Mouse (Mus musculus) gastrocnemius, postnatal 10 days (tissue): Measurements from ENCODE around the gene BC049715. TPM values are rescaled to one million over a fixed set of nuclear protein-coding genes. Genes with fewer than 3 reads are reported as not detected.
"Not testable (repeated sequence)": the region's sequence is repeated elsewhere in the genome, so short reads cannot be mapped to it uniquely, and the experiment has no call there.

Experiments
- DNase-seq: peaks from one replicate; pipeline ENCODE4 v3.0.0; 2021; ENCODE audit warnings: mixed read lengths
- long read RNA-seq, 2 experiments: library from polyadenylated mRNA; stranded (forward); transcript quantifications; one replicate each; pipeline ENCODE4 v2.0.0; 2021
- total RNA-seq, 2 experiments: library from RNA; stranded (reverse); gene quantifications; 2 replicates each; pipeline ENCODE4 v1.2.3; 2021

BC049715 gene
- under 1 TPM; 0.38 to 0.65 TPM for total RNA-seq
- long read RNA-seq, experiment 1 = 0 reads
- long read RNA-seq, experiment 2 = 0 reads

DNA sequence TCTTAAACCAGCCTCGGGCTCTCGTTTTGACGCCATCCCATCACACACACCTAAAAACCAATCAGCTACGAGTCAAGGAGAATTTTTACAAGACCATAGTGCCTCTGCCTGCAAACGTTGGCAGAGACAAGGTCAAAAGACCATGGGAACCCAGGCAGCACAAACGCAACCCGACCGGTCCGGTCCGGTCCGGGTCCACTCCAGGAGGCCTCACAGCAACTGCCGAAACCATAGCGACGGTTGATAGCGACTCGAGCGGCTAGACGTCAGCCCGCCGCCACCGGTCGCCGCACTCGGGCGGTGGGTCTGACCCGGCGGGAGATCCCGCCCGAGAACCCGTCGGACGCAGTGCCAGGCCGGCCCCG is at the start of gene BC049715:
TSS of gene BC049715 (plus strand) at position 111 of the 365 bp plus-strand sequence.
- no peak for DNase-seq

GRCm38 (mm10) chr6:136781377-136781986 is 45.9 kb upstream of the BC049715 start, which contains the start of gene Gucy2c:
Gucy2c (minus strand) TSS chr6:136781765.
- DNase-seq = no peak

GRCm38 (mm10) chr6:136782146-136782545 is 45.3 kb upstream of the BC049715 start:
- DNase-seq = no peak

- DNase-seq = no peak
Observed at GRCm38 (mm10) chr6:136782761-136783160, 44.7 kb upstream of the BC049715 start.

- DNase-seq = peak; percentile 54
Observed at GRCm38 (mm10) chr6:136789391-136789971, 37.9 kb upstream of the BC049715 start.

DNA sequence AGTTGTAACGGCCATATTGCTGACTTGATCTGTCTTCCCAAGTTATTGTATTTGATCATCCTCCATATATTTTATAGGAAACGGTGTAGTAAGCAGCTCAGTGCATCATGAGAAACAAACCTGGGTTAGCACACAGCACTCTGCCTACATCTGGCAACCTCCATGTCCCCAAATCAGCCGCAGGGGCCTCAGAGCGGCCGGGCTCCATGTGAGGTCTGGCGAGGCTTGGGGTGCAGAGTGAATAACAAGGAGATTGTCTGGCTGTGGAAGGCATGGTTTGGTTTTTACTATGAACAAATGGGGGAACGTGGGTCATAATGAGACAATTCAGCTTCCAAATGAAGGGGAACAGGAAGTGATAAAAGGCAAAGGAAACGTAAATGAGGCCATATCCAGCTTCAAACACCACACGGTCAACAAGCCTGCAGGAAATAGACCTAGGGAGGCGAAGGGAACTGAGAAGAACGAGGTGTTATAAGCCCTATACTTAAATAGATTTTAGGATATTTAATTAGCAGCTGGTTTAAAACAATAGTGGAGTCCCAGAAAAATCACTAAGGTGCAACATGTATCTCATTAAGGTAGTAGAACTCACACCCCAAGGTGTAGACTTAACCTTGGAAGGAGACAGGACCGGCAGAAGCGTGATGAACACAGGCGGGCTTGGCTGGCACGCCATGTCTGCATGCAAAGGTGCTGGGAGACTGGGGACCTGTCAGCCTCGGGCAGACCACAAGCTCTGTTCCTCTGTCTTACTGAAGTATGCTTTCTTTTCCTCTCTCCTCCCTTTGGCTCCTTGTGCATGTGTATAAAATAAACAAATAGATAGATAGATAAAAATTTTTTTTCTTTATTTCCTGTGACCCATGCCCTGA is 34.3 kb upstream of the BC049715 start:
- DNase-seq = no peak

- DNase-seq = no peak
Observed at GRCm38 (mm10) chr6:136793831-136794525, 33.4 kb upstream of the BC049715 start.

GRCm38 (mm10) chr6:136795110-136795509 is 32.3 kb upstream of the BC049715 start:
- DNase-seq = no peak

DNA sequence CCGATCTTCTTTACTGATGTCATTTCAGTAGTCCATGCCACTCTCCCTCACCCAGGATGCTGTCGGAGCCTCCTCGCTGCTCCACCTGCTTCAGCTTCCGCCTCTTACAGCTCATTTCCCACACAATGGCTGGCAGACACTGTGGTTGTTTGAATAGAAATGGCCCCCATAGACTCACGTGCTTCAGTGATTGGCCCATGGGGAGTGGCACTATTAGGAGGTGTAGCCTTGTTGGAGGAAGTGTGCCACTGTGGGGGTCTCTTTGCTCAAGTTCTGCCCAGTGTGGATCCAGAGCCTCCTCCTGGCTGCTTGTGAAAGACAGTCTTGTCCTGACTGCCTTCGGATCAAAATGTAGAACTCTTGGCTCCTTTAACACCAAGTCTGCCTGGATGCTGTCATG is 31.6 kb upstream of the BC049715 start:
- no peak for DNase-seq

GRCm38 (mm10) chr6:136797874-136798693 is 29.3 kb upstream of the BC049715 start:
- DNase-seq = not testable (repeated sequence)

DNA sequence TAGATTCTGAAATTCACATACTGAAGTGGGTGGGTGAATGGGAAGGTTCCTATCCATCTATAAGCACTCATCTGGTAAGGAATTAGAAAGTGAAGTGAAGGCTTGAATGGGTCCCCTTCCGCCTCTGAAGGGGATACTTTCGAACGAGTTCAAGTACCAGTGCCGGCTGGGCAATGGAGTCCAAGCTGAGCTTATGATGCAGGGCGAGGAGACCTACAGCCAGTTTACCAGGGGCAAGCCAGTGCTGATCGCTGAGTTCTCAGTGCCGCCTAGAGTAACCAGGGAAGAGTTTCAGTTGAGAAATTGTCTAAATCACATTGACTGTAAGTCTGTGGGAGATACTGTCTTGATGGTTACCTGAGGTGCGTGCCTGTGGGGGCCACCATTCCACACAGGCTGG is 26.7 kb upstream of the BC049715 start:
- no peak for DNase-seq

DNA sequence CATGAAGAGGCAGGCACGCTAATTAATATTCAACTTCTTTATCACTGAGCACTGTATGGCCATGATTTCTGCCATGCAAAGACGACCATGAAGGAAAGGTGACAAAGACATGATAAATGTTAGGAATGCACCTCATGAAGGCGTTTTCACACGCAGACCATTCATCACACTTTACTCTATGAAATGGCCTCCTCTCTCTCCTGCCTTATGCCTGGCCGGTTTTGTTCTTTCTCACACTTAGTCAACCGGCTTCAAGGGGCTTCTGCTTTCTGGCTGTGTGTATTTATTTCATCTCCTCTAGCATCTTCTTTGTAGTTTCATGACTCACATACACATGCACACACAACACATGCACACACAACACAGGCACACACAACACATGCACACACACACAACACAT is 26.2 kb upstream of the BC049715 start:
- DNase-seq = no peak

DNA sequence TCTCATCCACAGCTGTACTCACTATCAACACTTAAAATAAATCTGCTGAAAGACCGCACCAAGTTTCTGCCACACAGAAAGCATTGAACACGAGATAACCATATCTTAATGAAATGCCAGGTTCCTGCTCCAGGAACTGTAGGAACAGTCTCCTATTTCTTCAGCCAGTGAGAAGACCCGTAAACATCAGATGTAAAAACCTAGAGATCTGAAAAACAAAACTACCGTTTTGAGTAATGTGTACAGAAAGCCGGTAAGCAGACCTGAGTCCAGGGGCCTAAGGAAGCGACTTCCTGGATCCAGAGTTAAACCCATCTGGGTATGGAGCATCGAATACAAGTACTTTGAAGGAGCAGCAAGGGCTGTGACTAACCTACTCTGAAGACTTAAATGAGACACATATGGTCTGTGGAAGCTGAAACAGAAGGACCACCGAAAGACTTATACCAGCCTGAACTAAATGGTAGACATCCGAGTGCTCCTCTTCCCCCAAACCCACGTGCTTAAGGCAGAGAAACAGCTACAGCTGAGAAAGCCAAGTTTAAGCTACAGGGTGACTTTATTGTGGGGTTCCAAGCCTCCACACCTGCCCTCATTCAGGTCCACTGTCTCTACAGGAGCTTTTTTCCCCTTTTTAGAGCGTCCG is 24.2 kb upstream of the BC049715 start:
- no peak for DNase-seq

- peak; percentile 94 for DNase-seq
Observed at GRCm38 (mm10) chr6:136803739-136804633, 23.4 kb upstream of the BC049715 start, which contains the start of gene Hist4h4. Hist4h4 (minus strand) TSS chr6:136804415.

DNA sequence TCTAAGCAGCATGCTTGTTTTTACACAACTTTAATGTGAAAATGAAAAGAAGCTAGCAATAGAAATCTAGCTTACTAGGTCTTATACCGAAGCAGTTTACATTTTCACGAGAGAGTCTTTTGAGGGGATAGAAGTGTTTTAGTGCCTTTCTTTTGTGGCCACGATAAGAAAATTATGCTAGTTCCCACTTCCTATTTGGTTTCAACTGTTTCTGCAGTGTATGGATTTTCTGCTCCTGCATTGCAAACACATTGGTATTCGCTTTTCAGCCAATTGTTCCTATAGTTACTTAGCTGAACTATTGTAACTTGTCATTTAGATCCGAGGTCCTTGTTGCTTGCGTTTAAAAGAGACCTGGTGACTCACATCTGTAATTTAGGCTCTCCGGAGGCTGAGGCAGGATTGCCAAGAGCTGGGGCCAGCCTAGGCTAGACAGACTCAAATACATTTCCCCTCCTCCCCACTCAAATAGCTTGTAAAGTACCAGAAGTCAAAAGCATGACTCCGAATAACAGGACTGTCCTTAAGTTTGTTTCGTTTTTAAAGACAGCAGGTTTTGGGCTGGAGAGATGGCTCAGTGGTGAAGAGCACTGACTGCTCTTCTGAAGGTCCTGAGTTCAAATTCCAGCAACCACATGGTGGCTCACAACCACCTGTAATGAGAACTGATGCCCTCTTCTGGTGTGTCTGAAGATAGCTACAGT is 22.6 kb upstream of the BC049715 start:
- no peak for DNase-seq

DNA sequence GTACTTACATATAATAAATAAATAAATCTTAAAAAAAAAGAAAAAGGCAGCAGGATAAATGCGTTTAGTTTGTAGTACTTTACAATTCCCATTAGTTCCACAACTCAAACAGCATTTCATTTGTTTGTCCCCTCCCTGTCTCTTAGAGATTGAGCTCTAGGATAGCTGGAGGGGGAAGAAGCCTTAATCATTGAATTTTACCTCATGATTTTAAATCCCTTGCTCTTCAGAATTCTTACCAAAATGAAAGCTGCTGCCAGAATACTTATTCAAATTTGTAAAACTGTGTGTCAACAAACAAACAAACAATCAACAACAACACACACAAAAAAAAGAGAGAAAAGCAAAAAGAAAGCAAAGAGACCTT is 22.0 kb upstream of the BC049715 start:
- no peak for DNase-seq

- no peak for DNase-seq
Observed at GRCm38 (mm10) chr6:136806819-136807218, 20.6 kb upstream of the BC049715 start.

GRCm38 (mm10) chr6:136807395-136808013 is 19.9 kb upstream of the BC049715 start:
- DNase-seq = no peak

DNA sequence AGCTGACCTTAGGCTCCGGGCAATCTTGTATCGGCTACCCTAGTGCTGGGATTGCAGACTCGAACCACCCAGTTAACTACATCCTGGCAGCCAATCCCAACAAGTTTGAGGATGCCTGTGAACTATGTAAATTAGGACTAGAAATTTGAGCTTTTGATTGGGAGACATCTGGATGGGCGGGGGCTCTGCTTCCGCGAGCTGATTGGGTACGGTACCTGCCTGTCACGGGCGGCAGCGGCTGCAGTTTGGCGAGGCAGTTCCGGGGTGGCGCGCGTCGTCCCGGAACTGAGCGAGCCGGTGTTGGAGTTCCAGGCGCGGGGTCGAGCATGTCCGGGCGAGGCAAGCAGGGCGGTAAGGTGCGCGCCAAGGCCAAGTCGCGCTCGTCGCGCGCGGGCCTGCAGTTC is 19.4 kb upstream of the BC049715 start, which contains the start of gene H2afj:
TSS of gene H2afj (plus strand) at position 231 of the 404 bp plus-strand sequence.
- DNase-seq = peak; percentile 99
